17 mouse cellular contexts compared by ENCODE assay signal in genomic region chr13:32967233-32967632, GRCm38 (mm10). TPM values are rescaled to one million over a fixed set of nuclear protein-coding genes. Genes with fewer than 3 reads are reported as not detected.
"Had no signal": no experiment of that assay in that cellular context is flagged by ENCODE, and none has a peak within 500 bp of the region (broad histone marks: within the 10 kb centered on the region; RNA-seq: fewer than 3 reads in every experiment).

No protein-coding gene starts in this region.

- H3K36me3 ChIP-seq: hindbrain, embryonic 13.5 days; kidney, embryonic 15.5 days; limb, embryonic 10.5 days; midbrain, embryonic 12.5 days had no signal

- H3K27ac ChIP-seq: hindbrain, embryonic 13.5 days; hindbrain, postnatal 0 days; kidney, embryonic 15.5 days; left cerebral cortex, adult 2 months; limb, embryonic 10.5 days; macrophage; midbrain, embryonic 12.5 days had no signal

- ATAC-seq: hindbrain, postnatal 0 days; intestine, embryonic 16.5 days; midbrain, embryonic 16.5 days had no signal

- H3K9ac ChIP-seq: hindbrain, embryonic 13.5 days; kidney, embryonic 15.5 days; midbrain, embryonic 12.5 days had no signal

- H3K4me1 ChIP-seq: hindbrain, embryonic 13.5 days had no signal

- H3K4me3 ChIP-seq: hindbrain, embryonic 13.5 days; kidney, embryonic 15.5 days; left cerebral cortex, adult 2 months; limb, embryonic 10.5 days; megakaryocyte, embryonic 14.5 days; midbrain, embryonic 12.5 days had no signal

- H3K9me3 ChIP-seq: hindbrain, embryonic 13.5 days; kidney, embryonic 15.5 days; limb, embryonic 10.5 days; midbrain, embryonic 12.5 days had no signal

- DNase-seq: kidney, adult 2 months; kidney, postnatal 14 days; right cerebral cortex, postnatal 14 days had no signal

- H3K27me3 ChIP-seq: hindbrain, embryonic 13.5 days; kidney, embryonic 15.5 days; megakaryocyte, embryonic 14.5 days; midbrain, embryonic 12.5 days had no signal

- H3K4me2 ChIP-seq: hindbrain, embryonic 13.5 days; kidney, embryonic 15.5 days; midbrain, embryonic 12.5 days had no signal

RNA-seq across cellular contexts. Expression of gene Serpinb9b, which starts 60.0 kb away (rescaled TPM):
- total RNA-seq: hindbrain, postnatal 0 days; layer of hippocampus, postnatal 25 days; left cerebral cortex, postnatal 14 days had no signal
- polyA plus RNA-seq: limb, embryonic 10.5 days; small intestine, adult 2 months; stomach, embryonic 16.5 days had no signal
